Mouse (Mus musculus) embryonic facial prominence, embryonic 15.5 days (tissue): ENCODE measurements around the gene Trim30b. TPM values are rescaled to one million over a fixed set of nuclear protein-coding genes. Genes with fewer than 3 reads are reported as not detected.
"Not testable (repeated sequence)": the region's sequence is repeated elsewhere in the genome, so short reads cannot be mapped to it uniquely, and the experiment has no call there.

Source experiments
- ATAC-seq: fragments of 200-750 bp; cut with Nextera tagmentation; 2 replicates; pipeline ENCODE4 v1.8.0; 2017; ENCODE audit warnings: low read depth, moderate TSS enrichment; ENCODE audit not compliant: insufficient number of reproducible peaks, low FRiP score, low TSS enrichment
- H3K27ac ChIP-seq: fragments of 300-500 bp; sonication (generic); replicated peaks from 2 replicates; pipeline ENCODE4 v1.5.1; 2015; ENCODE audit warnings: mild to moderate bottlenecking, inconsistent platforms
- H3K27me3 ChIP-seq: fragments of 300-500 bp; sonication (generic); 2 replicates; pipeline ENCODE4 v1.6.1; 2015; ENCODE audit warnings: inconsistent platforms
- H3K36me3 ChIP-seq: fragments of 300-500 bp; sonication (generic); 2 replicates; pipeline ENCODE4 v1.6.1; 2015; ENCODE audit warnings: mild to moderate bottlenecking, inconsistent platforms
- H3K4me1 ChIP-seq: fragments of 300-500 bp; sonication (generic); 2 replicates; pipeline ENCODE4 v1.6.1; 2015; ENCODE audit warnings: inconsistent platforms
- H3K4me2 ChIP-seq: fragments of 300-500 bp; sonication (generic); replicated peaks from 2 replicates; pipeline ENCODE4 v1.6.1; 2015; ENCODE audit warnings: mild to moderate bottlenecking, inconsistent platforms
- H3K4me3 ChIP-seq: fragments of 300-500 bp; sonication (generic); replicated peaks from 2 replicates; pipeline ENCODE4 v1.5.1; 2015; ENCODE audit warnings: mild to moderate bottlenecking, inconsistent platforms
- H3K9ac ChIP-seq: fragments of 300-500 bp; sonication (generic); 2 replicates; pipeline ENCODE4 v1.6.1; 2015; ENCODE audit warnings: inconsistent platforms
- H3K9me3 ChIP-seq: fragments of 300-500 bp; sonication (generic); replicated peaks from 2 replicates; pipeline ENCODE4 v1.6.1; 2016; ENCODE audit warnings: inconsistent platforms
- WGBS: fragments of 180-500 bp; shearing (Covaris S2); methylation state at CpG from one replicate; pipeline ENCODE4 v1.1.7; 2015; 5-methylcytosine and 5-hydroxymethylcytosine counted together
- polyA plus RNA-seq: library from polyadenylated mRNA; unstranded; fragments of >200 nt; fragmentation: Nextera tagmentation; extraction: Ambion mirVana; gene quantifications from 2 replicates; pipeline ENCODE4 v1.2.1, GENCODE M21; 2015

The Trim30b gene
- polyA plus RNA-seq, 1 experiment from 2014 or later: 0.13 TPM

GRCm38 (mm10) chr7:104329171-104329570 lies 40.5 kb downstream of the Trim30b start, which contains the start of gene Trim34b:
Gene Trim34b, plus strand, starts transcription at chr7:104329471.
- not testable (repeated sequence) for H3K4me3 ChIP-seq, H3K27ac ChIP-seq, H3K9me3 ChIP-seq, H3K4me2 ChIP-seq, H3K36me3 ChIP-seq, H3K27me3 ChIP-seq, ATAC-seq, H3K9ac ChIP-seq, H3K4me1 ChIP-seq
- WGBS: 93% methylated on average over 2 of the region's 2 CpGs

DNA sequence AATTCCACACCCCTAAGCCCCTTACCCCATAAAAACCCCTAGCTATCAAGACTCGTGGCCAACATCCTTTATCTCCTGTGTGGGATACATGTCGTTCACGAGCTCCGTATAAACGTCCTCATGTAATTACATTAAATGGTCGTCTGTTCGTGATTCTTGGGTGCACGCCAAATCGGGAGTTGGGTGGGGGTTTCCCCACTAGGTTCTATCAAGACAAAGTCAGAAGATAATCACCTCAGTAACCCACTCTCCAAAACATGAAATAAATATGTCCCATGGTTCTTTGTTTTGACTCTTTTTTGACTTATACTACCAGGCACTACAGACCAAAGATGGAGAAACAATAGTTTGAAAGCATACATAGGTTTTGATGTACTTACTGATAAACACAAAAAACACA lies 47.7 kb downstream of the Trim30b start:
- Histone ChIP-seq H3K36me3 (no peaks in the 10 kb centered on the region), H3K4me1 (no peaks in the 10 kb centered on the region), H3K4me2 (no peak overlapping the region), H3K9ac (no peak overlapping the region), H3K4me3 (no peak overlapping the region), H3K27me3 (no peaks in the 10 kb centered on the region), H3K27ac (no peak overlapping the region), H3K9me3 (no peaks in the 10 kb centered on the region)
- ATAC-seq: no peak
- 69% methylated on average over 9 of the region's 9 CpGs for WGBS

- H3K27ac ChIP-seq, H3K4me1 ChIP-seq, H3K9me3 ChIP-seq, H3K36me3 ChIP-seq, H3K27me3 ChIP-seq, H3K9ac ChIP-seq: not testable (repeated sequence)
- peak; percentile 80 for ATAC-seq
- Histone ChIP-seq H3K4me3 (peak within 1 kb of the TSS; percentile 46), H3K4me2 (peak within 1 kb of the TSS; percentile 45)
- 32% methylated on average over 4 of the region's 4 CpGs for WGBS
Measured at GRCm38 (mm10) chr7:104315369-104316080, 54.2 kb downstream of the Trim30b start, which contains the start of gene Trim12a. Gene Trim12a, minus strand, starts transcription at chr7:104315466.

- no peaks in the 10 kb centered on the region for H3K4me1 ChIP-seq
- no peak overlapping the region for H3K9ac ChIP-seq
- H3K4me2 ChIP-seq: peak overlapping the region; percentile 45
- no peaks in the 10 kb centered on the region for H3K36me3 ChIP-seq
- no peak overlapping the region for H3K27ac ChIP-seq
- no peaks in the 10 kb centered on the region for H3K27me3 ChIP-seq
- WGBS: 13% methylated on average over 15 of the region's 15 CpGs
- no peaks in the 10 kb centered on the region for H3K9me3 ChIP-seq
- ATAC-seq: peak; percentile 63; the same call in 1 of the 2 replicates
- peak overlapping the region; percentile 46 for H3K4me3 ChIP-seq
Measured at GRCm38 (mm10) chr7:104314796-104315353, 54.8 kb downstream of the Trim30b start.

Other genes with a start within 250 kb of the Trim30b start
- not detected in 2 replicates for gene Ubqln5, start 240.1 kb downstream of the Trim30b start, polyA plus RNA-seq
- not detected in 2 replicates for gene Olfr643, start 232.5 kb downstream of the Trim30b start, polyA plus RNA-seq
- 0.22 and 0.37 TPM in 2 replicates for gene Ubqln3, start 226.6 kb downstream of the Trim30b start, polyA plus RNA-seq
- gene Ubqlnl, start 219.3 kb downstream of the Trim30b start, polyA plus RNA-seq: 0.12 and 0.49 TPM in 2 replicates
- gene Olfm5, start 205.1 kb downstream of the Trim30b start, polyA plus RNA-seq: 20.1 and 24.2 TPM in 2 replicates
- gene Olfr648, start 186.5 kb downstream of the Trim30b start, polyA plus RNA-seq: 0.25 and 0.27 TPM in 2 replicates
- gene Olfr649, start 173.9 kb downstream of the Trim30b start, polyA plus RNA-seq: not detected in 2 replicates
- gene Trim6, start 151.1 kb downstream of the Trim30b start, polyA plus RNA-seq: 0.54 and 0.59 TPM in 2 replicates
- gene Trim34a, start 125.4 kb downstream of the Trim30b start, polyA plus RNA-seq: 1.8 and 2.0 TPM in 2 replicates
- 0.40 and 0.41 TPM in 2 replicates for gene Trim5, start 81.8 kb downstream of the Trim30b start, polyA plus RNA-seq
- 7.3 and 8.0 TPM in 2 replicates for gene Trim12a, start 54.4 kb downstream of the Trim30b start, polyA plus RNA-seq
- 0.16 TPM in 1 of 2 replicates, not detected in the other for gene Trim34b, start 40.4 kb downstream of the Trim30b start, polyA plus RNA-seq
- 2.4 and 2.6 TPM in 2 replicates for gene Trim12c, start 16.5 kb downstream of the Trim30b start, polyA plus RNA-seq
- 0.22 and 0.28 TPM in 2 replicates for gene Trim30c, start 31.0 kb upstream of the Trim30b start, polyA plus RNA-seq
- gene Trim30a, start 95.3 kb upstream of the Trim30b start, polyA plus RNA-seq: 1.8 and 2.3 TPM in 2 replicates
- 0.74 and 0.85 TPM in 2 replicates for gene Trim30d, start 138.0 kb upstream of the Trim30b start, polyA plus RNA-seq
- not detected in 2 replicates for gene Olfr651, start 180.2 kb upstream of the Trim30b start, polyA plus RNA-seq
- 0.11 TPM in 1 of 2 replicates, not detected in the other for gene Olfr652, start 191.0 kb upstream of the Trim30b start, polyA plus RNA-seq
- gene Olfr653, start 207.4 kb upstream of the Trim30b start, polyA plus RNA-seq: 0.11 and 0.16 TPM in 2 replicates
- gene Olfr654, start 217.1 kb upstream of the Trim30b start, polyA plus RNA-seq: 0.12 TPM in 1 of 2 replicates, not detected in the other
- gene Olfr655, start 231.9 kb upstream of the Trim30b start, polyA plus RNA-seq: 0.16 and 0.29 TPM in 2 replicates
- 0.05 TPM in 1 of 2 replicates, not detected in the other for gene Olfr656, start 244.1 kb upstream of the Trim30b start, polyA plus RNA-seq